Mouse (Mus musculus): ENCODE results near the gene Ephx4. TPM values are rescaled to one million over a fixed set of nuclear protein-coding genes. Genes with fewer than 3 reads are reported as not detected.

The Ephx4 gene
- total and polyA plus RNA-seq, 2 experiments from 2014 or later, result 3.4 to 3.8 TPM

DNA sequence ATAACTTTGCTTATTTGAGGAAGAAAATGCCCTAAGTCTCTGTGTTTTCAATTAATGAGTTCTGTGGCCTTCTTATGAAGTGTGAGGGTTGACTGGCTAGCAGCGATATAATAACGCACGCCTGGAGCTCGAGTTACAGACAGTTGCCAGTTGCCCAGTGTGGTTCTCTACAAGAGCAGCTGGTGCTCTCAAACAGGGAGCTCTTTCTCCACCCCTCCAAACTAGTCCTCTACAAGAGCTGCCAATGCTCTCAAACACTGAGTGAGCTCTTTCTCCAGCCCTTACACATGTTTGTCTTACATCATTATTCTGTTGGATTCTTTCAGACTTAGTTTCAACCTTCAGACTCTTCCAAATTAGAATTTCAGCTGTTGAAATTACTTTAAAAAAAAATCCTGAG is 8.8 kb downstream of the Ephx4 start:
- DNase-seq (ENCODE audit: low spot score), result no peak
- Histone ChIP-seq H3K4me3 (ENCODE audit: low read depth, low read length) (no peak overlapping the region), H3K27me3 (ENCODE audit: insufficient read depth, low read length) (no peaks in the 10 kb centered on the region), H3K9ac (replicated peaks; ENCODE audit: low read length, poor library complexity, severe bottlenecking) (no peak overlapping the region), H3K4me2 (ENCODE audit: low read depth, low read length, poor library complexity, severe bottlenecking) (no peak overlapping the region), H3K4me1 (ENCODE audit: insufficient read depth, low read length) (no peaks in the 10 kb centered on the region), H3K36me3 (ENCODE audit: insufficient read depth, low read length) (no peaks in the 10 kb centered on the region), H3K9me3 (ENCODE audit: low read length) (no peaks in the 10 kb centered on the region), H3K27ac (ENCODE audit: low read depth, low read length) (no peak overlapping the region)
- WGBS, result 75% methylated on average over 4 of the region's 4 CpGs
- ATAC-seq (ENCODE audit: low FRiP score), result no peak
- no peak for TF ChIP-seq CTCF (IDR thresholded peaks at IDR 0.05)

GRCm38 (mm10) chr5:107412285-107412684 is 9.7 kb downstream of the Ephx4 start:
- no peak for TF ChIP-seq CTCF (IDR thresholded peaks at IDR 0.05)
- Histone ChIP-seq H3K4me1 (ENCODE audit: insufficient read depth, low read length) (no peaks in the 10 kb centered on the region), H3K9ac (replicated peaks; ENCODE audit: low read length, poor library complexity, severe bottlenecking) (no peak overlapping the region), H3K27ac (ENCODE audit: low read depth, low read length) (no peak overlapping the region), H3K9me3 (ENCODE audit: low read length) (no peaks in the 10 kb centered on the region), H3K27me3 (ENCODE audit: insufficient read depth, low read length) (no peaks in the 10 kb centered on the region), H3K4me3 (ENCODE audit: low read depth, low read length) (no peak overlapping the region), H3K36me3 (ENCODE audit: insufficient read depth, low read length) (no peaks in the 10 kb centered on the region), H3K4me2 (ENCODE audit: low read depth, low read length, poor library complexity, severe bottlenecking) (no peak overlapping the region)
- DNase-seq (ENCODE audit: low spot score) (no peak), ATAC-seq (ENCODE audit: low FRiP score) (no peak)
- WGBS, result 85% methylated on average over 2 of the region's 2 CpGs

- no peaks in the 10 kb centered on the region for H3K9me3 ChIP-seq (ENCODE audit: low read length)
- no peak overlapping the region for H3K4me3 ChIP-seq (ENCODE audit: low read depth, low read length)
- H3K27me3 ChIP-seq (ENCODE audit: insufficient read depth, low read length), result no peaks in the 10 kb centered on the region
- no peaks in the 10 kb centered on the region for H3K36me3 ChIP-seq (ENCODE audit: insufficient read depth, low read length)
- DNase-seq (ENCODE audit: low spot score) (no peak), ATAC-seq (ENCODE audit: low FRiP score) (no peak)
- no peaks in the 10 kb centered on the region for H3K4me1 ChIP-seq (ENCODE audit: insufficient read depth, low read length)
- no peak overlapping the region for H3K27ac ChIP-seq (ENCODE audit: low read depth, low read length)
- WGBS, result 81% methylated on average over 2 of the region's 2 CpGs
- TF ChIP-seq CTCF (IDR thresholded peaks at IDR 0.05), result no peak
- no peak overlapping the region for H3K9ac ChIP-seq (replicated peaks; ENCODE audit: low read length, poor library complexity, severe bottlenecking)
- H3K4me2 ChIP-seq (ENCODE audit: low read depth, low read length, poor library complexity, severe bottlenecking), result no peak overlapping the region
These were observed 12.6 kb downstream of the Ephx4 start for GRCm38 (mm10) chr5:107415098-107415497.

DNA sequence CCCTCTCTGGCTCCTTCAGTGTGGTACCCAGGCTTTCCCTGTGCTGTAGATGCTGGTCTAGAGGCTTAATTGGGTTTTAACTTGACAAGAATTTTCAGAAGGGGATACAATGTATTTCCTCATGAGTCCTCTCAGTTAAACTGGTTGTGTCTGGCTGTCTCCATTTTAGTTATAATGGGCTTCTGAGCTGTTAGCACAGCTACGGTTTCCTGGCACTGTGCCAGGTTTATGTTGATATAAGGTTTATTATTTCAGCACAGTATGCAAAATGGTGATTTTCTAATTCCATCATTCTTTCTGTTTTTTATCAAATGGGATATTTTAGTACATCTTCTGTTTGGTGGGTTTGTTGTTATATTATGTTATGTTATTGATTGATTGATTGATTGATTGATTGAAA is 19.1 kb downstream of the Ephx4 start:
- Histone ChIP-seq H3K9ac (replicated peaks; ENCODE audit: low read length, poor library complexity, severe bottlenecking) (no peak overlapping the region), H3K36me3 (ENCODE audit: insufficient read depth, low read length) (no peaks in the 10 kb centered on the region), H3K27ac (ENCODE audit: low read depth, low read length) (no peak overlapping the region), H3K4me1 (ENCODE audit: insufficient read depth, low read length) (no peaks in the 10 kb centered on the region), H3K27me3 (ENCODE audit: insufficient read depth, low read length) (no peaks in the 10 kb centered on the region), H3K9me3 (ENCODE audit: low read length) (no peaks in the 10 kb centered on the region), H3K4me3 (ENCODE audit: low read depth, low read length) (no peak overlapping the region), H3K4me2 (ENCODE audit: low read depth, low read length, poor library complexity, severe bottlenecking) (no peak overlapping the region)
- DNase-seq (ENCODE audit: low spot score) (no peak), ATAC-seq (ENCODE audit: low FRiP score) (no peak)
- no peak for TF ChIP-seq CTCF (IDR thresholded peaks at IDR 0.05)
- 47% methylated on average over 1 of the region's 1 CpGs for WGBS

- TF ChIP-seq CTCF (IDR thresholded peaks at IDR 0.05), result no peak
- Histone ChIP-seq H3K4me2 (ENCODE audit: low read depth, low read length, poor library complexity, severe bottlenecking) (no peak within 1 kb of the TSS), H3K36me3 (ENCODE audit: insufficient read depth, low read length) (no peaks in the 10 kb centered on the region), H3K27ac (ENCODE audit: low read depth, low read length) (no peak within 1 kb of the TSS), H3K9ac (replicated peaks; ENCODE audit: low read length, poor library complexity, severe bottlenecking) (no peak within 1 kb of the TSS), H3K4me1 (ENCODE audit: insufficient read depth, low read length) (no peaks in the 10 kb centered on the region), H3K9me3 (ENCODE audit: low read length) (no peaks in the 10 kb centered on the region), H3K27me3 (ENCODE audit: insufficient read depth, low read length) (0 out of 2 replicates have a peak, but pooled peaks cover 4% of the 10 kb centered on the region), H3K4me3 (ENCODE audit: low read depth, low read length) (no peak within 1 kb of the TSS)
- WGBS, result 86% methylated on average over 3 of the region's 3 CpGs
- ATAC-seq (ENCODE audit: low FRiP score) (no peak), DNase-seq (ENCODE audit: low spot score) (no peak)
These were observed 28.7 kb downstream of the Ephx4 start, which contains the start of gene Lpcat2b for GRCm38 (mm10) chr5:107431249-107431648. TSS of gene Lpcat2b (plus strand) at chr5:107431549.

GRCm38 (mm10) chr5:107434001-107434400 is 31.5 kb downstream of the Ephx4 start:
- Histone ChIP-seq H3K27ac (ENCODE audit: low read depth, low read length) (no peak overlapping the region), H3K27me3 (ENCODE audit: insufficient read depth, low read length) (0 out of 2 replicates have a peak, but pooled peaks cover 4% of the 10 kb centered on the region), H3K9ac (replicated peaks; ENCODE audit: low read length, poor library complexity, severe bottlenecking) (no peak overlapping the region), H3K9me3 (ENCODE audit: low read length) (no peaks in the 10 kb centered on the region), H3K4me3 (ENCODE audit: low read depth, low read length) (no peak overlapping the region), H3K4me1 (ENCODE audit: insufficient read depth, low read length) (no peaks in the 10 kb centered on the region; the same call in 1 of the 2 replicates), H3K4me2 (ENCODE audit: low read depth, low read length, poor library complexity, severe bottlenecking) (no peak overlapping the region), H3K36me3 (ENCODE audit: insufficient read depth, low read length) (no peaks in the 10 kb centered on the region)
- ATAC-seq (ENCODE audit: low FRiP score) (no peak), DNase-seq (ENCODE audit: low spot score) (no peak)
- WGBS, result 83% methylated on average over 5 of the region's 5 CpGs
- no peak for TF ChIP-seq CTCF (IDR thresholded peaks at IDR 0.05)

All from midbrain, postnatal 0 days (tissue).